Mouse (Mus musculus) frontal cortex, postnatal 14 days (tissue): Measurements from ENCODE around the gene Dtnbp1.

Experiments used
- DNase-seq, 2 experiments: peaks; one replicate each; pipeline ENCODE4 v3.0.0; 2022; ENCODE audit warnings: low spot score in 2 of 2

Dtnbp1 gene

DNA sequence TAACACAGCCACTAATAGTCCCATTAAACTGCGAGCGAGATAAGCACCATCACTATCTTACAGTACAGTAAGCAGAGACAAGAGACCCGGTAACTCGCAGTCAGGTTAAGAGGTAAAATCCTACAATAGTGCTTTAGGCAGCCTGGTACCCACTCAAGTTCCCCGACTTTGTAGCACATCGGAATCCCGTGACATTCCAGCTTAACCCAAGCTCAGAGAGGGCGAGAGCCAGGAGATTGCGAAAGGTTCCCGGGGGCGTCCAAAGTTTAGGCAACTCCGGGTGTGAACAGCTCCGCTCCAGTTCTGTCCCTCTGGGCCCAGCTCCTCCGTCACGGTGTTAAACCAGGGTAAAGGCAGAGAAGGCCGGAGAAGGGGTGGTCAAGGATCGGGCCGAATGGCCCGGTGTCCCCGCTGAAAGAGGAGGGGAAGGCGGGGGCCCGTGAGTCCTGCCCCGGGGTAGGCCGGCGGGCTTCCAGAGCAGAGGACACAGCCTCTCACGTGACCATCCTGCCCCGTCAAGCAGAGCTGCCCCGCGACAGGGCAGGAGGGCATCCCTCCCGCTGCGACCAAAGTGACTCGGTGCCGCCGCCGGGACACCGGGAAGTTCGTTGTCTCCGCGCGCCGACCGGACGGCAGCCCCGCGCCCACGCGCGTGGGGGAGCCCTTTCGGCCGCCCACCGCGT, 578 bp downstream of the Dtnbp1 start:
- DNase-seq = peak in 1 of 2 experiments; percentile 40

DNA sequence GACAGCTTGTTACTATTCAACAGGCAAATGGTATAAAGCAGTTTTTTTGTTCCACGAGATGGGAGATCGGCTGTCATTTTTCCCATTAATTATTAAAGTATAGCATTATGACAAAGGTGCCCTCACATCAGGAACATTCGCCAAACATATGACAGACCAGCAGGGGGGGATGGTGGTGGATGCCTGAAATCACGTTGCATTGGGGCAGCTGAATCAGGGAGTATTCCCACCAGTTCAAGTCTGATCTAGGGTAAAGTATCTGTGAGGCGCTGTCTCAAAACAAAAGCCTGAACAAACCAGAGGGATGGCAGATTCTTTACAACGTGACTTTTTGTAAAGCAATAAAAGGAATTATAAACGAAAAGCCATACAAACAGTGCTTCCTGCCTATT, 1.1 kb downstream of the Dtnbp1 start:
- DNase-seq = no peak

DNA sequence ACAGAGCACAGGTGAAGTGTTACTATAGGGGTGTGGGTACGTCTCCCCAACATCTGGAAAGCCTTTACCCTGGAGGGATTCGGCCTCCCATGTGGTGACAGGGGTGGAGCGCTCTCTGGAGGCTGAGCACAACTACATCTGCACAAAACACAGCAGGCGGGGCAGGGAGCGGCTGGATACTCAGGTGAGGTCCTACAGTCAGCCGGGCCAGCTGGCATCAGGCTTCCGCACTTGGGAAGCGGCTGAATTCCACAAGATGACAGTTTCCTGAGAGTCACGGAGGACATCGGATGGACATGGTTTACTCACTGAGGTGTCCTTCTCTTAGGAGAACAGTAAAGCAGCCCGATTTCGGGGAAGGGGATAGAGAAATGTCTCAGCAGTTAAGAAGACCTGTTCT, 2.7 kb downstream of the Dtnbp1 start:
- DNase-seq = no peak

DNA sequence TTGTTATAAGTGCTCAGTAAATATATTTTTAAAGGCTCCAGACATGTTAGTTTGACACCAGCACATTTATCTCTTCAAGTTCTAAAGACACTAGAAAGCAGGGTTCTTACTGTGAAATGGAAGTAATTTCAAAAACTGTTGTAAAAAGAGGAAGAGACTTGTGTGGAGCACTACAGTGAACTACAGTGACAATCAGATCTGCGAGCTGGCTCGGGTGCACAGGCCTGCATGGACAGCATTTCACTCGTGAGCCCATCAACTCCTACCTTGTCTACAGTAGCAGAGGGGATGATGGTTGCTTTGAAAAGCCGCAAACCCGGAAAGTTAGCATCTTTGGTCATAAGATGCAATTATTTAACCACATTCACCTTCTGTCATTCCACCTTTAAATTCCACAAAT, 5.6 kb downstream of the Dtnbp1 start:
- DNase-seq = no peak

DNA sequence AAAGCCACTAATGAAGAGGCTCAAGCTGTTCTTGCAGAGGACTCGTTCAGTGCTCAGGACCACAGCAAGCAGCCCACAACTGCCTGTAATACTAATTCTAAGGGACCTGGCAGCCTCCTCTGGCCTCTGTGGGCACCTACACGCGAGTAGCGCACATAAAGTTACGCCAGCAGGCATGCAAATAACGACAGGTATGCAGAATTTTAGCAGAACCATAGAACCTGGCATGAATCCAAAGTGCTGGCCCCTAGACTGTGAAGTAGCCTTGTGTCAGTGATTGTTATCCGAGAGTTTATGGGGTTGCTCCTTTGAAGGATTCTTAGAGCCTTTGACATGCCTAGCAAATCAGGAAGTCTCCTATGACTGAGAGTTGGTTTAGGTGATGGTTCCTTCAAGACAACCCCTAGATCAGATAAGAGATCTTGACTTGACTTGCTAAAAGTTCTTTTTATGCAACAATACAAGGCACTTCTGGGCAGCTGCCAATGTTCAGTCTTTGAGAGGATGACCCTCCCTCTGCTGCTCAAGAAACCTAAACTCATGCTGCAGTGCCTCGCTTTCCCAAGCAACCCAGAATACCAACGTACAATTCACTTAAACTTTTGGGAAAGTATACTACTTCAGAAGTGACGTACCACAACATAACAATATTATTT, 9.3 kb downstream of the Dtnbp1 start:
- no peak for DNase-seq

DNA sequence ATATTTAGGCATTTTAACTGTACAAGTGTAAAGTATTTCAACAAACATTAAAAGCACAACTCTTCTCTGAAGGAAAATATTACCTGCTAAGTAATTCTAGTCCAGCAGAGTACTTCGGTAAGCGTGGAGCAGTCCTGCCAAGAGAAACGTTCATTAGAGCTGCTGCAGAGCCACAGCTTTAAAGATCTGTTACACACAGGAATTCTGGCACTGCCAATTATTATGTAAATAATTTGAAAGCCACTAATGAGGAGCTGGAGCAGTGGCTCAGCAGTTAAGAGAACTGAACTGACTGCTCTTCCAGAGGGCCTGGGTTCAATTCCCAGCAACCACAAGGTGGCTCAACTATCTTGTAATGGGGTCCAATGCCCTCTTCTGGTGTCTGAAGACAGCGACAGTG, 10.0 kb downstream of the Dtnbp1 start:
- DNase-seq = no peak

DNA sequence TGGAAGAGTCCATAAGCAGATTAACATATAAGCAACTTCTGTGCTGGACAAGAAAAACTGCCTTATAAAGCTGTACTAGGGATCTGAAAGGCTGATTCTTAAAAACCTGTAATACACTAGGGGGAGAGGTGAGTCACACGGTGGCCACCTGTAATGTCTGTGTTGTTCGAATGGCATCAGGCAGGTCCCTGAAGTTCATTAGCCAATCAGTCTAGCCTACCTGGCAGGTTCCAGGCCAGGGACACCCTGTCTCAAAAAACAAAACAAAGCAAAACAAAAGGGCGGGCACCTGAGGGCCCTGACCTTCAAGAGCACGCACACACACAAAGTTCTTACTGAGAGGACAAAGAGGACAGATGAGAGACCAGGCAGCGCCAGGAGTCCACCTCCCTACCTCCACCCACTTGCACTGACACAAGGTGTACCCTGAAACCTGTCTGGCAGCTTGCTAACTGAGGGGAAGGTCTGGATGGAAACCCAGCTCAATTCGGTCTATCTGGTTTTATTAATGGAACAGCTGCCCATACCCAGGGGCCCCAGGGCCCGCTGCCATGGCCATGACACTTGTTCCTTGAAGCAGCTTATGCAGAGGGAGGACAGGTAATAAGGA, 11.8 kb downstream of the Dtnbp1 start:
- no peak for DNase-seq

DNA sequence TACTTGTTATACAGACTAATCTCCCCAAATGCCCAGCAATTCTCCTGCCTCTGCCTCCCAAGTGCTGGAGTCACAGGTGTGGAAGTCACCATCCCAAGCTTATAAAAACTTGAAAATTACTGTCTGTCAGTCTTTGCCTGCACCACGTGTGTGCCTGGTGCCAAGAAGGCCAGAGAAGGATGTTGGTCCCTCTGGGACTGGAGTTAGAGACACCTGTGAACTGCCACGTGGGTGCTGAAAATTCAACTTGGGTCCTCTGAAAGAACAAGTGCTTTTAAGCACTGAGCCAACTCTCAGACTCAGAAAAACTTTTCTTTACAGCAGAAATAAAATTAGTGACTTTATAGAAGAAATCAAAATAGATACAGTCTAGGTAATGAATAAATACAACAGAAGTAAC, 15.6 kb downstream of the Dtnbp1 start:
- DNase-seq = no peak

DNA sequence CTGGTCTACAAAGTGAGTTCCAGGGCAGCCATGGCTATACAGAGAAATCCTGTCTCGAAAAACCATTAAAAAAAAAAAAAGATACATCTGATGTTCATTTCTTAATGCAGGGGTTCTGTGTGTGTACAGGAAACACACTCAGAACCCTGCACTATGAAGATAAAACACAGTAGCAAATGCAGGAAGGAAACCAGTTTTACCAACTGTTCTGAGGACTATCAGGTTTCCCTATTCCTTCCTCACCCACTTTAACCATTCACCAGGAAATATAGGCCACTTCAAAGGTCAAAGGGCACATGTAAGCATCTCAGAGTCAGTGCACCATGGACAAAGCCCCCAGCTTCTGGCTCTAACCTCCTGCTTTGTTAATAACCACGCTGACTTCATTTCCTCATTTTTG, 16.6 kb downstream of the Dtnbp1 start:
- DNase-seq = no peak

DNA sequence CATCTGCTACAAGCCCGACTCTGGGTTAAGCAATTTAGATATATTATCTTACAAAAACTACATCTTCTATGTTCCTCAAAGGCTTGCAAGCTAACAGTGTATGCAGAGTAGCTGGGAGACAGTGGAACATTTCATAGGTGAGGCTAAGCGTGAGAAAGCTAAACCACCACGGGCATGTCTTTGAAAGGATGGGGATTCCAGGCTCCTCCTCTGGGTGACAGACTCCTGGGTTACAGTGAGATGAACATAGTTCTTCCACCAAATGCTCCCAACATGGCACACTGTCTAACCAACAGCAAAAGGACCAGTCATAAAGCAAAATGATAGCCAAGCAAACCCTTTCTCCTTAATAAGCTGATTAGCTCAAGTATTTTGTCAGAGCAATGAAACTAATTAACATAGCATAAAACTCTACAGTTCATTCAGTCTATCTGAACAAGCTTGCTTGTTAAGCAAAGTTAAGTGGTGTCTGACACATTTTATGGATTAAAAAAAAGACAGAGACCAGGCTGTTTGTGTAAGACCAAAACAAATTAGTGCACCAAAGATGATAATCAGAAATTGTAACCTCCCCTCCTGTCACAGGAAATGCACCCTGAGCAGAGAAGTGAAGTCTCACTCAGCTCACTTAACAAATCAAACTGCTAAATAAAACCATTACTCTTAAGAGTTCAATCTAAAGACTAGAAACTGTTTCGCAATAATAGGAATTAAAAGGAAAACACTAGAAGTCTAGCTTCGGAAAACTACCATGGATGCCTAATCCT, 18.1 kb downstream of the Dtnbp1 start:
- DNase-seq = no peak

DNA sequence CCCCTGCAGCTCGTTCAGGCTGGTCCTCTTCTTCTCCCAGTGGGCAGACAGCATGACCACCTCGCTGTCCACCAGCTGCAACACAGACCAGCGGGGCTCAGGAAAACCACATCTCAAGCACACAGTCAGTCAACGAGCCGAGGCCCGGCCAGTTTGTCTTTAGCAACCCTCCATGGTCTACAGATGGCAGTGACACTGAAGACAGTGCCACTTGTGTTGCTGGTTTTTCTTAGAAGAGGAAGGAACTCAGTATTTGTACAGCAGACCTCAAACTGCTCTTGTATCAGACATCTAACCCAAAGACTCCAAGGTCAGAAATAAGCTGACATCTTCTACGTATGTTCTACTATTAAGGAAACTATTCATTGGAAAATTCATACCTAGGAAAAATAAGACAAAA, 19.1 kb downstream of the Dtnbp1 start:
- no peak for DNase-seq

DNA sequence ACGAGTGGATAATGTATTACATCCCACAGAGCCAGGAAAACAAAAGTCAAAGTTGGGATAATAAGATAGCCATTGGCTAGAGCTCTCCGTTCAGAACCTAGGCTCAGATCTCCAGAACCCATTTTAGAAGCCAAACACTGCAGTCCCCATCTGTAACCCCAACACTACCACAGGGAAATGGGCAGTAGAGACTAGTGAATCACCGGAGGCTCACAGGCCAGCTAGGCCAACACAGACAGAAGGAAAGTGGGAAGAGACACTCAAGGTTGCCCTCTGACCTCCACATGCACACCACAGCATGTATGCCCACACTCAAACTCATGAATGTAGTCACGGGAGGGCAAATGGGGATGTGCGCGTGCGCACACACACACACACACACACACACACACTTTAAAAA, 22.5 kb downstream of the Dtnbp1 start:
- DNase-seq = no peak

DNA sequence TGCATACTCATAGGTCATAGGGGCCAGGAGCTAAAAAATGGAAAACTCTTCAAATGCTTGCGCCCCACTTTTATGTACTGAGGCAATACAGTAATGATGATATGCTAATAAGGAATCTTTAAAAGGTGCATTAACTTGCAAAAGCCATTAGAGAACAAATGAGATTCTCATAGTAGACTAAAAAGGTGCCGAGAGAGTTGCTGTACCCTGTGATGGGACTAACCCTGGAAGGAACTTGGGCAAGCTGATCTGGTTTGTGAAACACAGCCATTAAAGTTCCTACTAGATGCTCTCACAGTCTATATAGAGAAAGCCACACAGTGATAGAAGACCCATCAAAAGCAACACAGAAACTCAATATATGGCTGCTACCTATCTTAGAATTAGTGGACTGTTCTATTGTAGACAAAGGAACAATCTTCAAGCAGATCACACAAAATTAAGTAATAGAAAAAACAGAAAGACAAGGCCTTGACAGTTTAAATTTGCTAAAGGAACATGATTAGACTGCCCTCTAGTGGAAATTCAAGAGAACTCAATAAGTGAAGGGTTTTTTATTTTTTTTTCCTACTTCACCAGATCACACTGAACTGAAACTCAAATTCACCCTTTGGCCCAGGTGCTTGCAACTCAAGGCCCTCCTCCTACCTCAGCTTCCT, 24.3 kb downstream of the Dtnbp1 start:
- DNase-seq = no peak

DNA sequence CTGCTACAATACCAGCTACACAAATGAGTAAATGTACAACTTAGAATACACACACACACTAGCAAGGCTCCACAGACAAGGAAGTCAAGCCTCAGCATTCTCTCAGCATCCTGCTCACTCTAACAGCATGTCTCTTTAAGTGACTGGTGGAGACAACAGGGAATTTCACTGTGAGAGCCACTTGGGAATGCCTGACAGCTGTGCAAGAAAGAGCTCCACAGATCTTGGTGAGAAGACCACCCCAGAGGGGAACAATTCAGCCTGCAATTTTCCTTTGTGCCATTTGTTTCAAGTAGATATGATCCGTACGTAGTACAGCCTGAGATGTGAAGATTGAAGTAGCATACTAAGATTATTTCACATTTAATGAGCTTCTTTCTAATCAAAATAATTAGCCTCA, 24.9 kb downstream of the Dtnbp1 start:
- DNase-seq = no peak

DNA sequence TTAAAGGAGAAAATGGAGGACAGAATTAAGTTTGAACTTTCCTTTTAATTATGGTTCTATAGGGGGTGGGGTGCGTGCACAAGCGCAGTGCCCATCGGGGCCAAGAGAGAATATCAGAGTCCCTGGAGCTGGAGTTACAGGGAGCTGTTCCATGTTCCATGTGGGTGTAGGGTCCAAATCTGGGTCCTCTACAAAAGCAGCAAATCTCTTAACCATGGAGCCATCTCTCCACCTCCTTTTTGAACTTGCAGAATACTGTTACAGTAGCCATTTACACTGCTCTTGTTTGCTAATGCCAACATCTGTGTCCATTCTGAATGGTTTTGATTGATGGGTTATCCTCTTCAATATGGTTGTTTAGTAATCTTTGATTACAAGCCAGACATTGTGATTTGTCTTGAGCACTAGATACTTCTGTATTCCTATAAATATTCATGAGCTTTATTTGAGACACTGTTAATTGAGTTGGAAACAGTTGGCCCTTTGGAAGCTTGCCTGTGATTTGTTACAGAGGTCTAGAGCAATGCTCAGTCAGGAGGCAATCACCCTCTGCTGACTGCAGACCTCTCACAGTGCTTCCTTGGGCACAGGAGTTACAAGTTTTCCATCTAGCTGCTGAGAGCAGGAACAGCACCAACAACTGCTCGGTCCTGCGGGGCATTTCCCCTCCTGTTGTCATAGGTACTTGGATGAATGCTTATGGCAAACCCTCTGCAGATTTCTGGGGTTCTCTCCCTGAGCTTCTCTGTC, 41.2 kb downstream of the Dtnbp1 start:
- no peak for DNase-seq

DNA sequence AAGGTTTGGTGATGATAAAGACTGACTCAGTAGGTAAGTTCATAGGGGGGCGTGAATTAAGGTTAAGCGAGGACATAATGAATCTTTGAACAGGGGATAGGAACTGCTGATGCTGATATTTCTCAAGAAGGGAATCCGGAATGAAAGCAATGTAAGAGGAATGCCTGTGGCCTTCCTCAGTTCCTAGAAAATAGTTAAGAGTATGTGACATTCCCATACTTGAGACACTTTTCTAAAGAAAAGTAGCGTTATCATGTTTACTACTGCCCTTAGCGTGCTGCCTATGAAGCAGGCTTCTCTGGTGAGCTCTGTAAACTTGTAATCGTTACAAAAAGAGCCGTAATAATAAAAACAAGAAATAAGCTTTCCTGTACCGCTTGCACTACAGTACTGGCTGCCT, 44.9 kb downstream of the Dtnbp1 start:
- no peak for DNase-seq

DNA sequence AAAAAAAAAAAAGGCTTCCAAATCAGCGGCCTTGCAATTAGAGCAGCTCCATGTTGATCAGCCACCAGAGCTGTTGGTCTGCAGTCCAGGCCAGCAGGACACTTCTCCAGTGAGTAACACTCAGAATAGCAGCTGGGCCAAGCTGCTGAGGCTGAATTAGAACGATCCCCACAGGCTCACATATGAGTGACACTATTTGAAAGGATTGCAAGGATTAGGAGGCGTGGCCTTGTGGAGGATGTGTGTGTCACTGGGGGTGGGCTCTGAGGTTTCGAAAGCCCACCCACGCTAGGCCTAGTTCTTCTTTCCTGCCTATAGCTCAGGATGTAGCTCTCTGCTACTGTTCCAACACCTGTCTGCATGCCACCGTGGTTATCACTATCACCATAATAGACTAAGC, 46.2 kb downstream of the Dtnbp1 start:
- no peak for DNase-seq

DNA sequence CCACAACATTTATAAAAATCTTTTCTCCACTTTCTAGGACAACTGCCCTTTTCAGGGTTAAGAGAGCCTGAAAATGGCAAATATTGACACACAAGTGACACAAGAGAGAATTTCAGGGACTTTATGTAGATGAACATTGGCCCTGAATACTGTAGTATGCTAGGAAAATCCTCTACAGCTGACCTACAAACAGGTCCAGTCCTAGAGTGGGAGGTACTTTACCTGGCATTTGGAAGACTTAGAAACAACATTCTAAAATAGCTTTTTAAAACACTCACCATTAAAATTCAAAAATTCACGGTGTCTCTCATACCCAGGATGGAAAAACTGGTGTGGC, 47.7 kb downstream of the Dtnbp1 start:
- no peak for DNase-seq

DNA sequence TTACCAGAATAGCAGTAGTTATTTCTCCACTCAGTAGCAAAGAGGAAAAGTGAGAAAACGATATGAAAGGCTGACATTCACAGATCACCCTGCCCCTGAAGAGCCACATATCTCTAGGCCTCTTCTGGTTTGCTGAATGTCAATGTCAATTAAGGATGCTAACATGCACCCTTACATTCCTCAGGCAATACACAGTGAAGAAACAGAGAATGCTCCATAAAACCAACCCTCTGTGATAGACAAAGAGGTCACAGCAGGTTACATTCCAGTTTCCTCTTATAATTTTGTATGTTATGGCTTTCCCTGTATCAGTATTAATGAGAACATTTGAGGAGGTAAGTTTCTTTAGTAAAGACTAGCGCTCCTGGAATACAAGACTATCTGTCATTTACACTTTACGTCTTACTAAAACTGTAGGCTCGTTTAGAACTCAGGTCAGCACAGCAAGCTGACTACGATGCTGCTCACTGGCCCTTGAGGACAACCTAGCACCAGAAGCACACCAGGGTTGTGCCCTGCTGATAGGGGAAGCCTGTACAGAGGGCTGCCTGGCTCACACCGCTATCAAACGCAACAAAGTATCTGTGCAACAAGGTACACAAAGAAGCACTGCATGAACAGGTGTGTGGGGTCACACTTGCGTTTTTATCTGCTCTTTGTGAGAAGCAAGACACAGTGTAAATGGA, 48.3 kb downstream of the Dtnbp1 start:
- DNase-seq = no peak

DNA sequence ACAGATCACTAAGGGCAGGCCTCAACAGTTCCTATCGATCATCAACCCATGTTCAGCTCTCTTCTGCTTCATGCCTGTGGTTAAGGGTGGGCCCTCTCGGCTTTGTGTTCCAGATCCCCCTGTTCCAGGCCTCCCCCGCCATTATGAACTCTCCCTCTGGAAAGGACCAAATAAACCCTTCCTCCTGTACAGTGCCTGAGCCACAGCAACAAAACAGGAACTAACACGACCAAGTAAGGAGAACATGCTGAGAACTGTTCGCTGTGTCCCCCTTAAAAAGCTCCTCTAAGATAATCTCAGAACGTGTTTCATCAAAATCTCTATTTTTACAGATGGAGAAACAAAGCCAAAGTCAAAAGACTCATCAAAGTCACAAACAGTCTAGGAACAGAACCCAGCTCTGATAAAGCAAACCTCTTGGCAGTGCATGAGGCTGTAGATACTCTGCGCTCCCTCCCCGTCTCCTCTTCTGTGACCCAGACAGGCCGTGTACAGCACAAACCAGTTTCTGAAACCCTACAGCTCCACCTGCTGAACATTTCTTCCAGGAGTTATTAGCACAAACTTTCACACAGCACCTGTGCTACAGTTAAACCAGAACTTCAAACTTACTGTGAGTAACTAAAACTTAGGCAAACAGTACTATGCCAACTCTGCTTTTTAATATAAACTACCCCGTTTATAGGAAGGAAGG, 49.4 kb downstream of the Dtnbp1 start:
- DNase-seq = no peak
